Mouse (Mus musculus): ENCODE measurements at regions not wholly inside any gene's neighbourhood (a gene's known extent, or its start where the extent isn't known, plus 50 kb on each side); places are given as distances from the start of the nearest gene placed in this dataset.

GRCm38 (mm10) chr5:85954526-85954925 is 110.9 kb downstream of the Cenpc1 start:
- no peak for DNase-seq

- peak; percentile 28 to 54 for DNase-seq
These were observed 128.6 kb downstream of the Cenpc1 start for GRCm38 (mm10) chr5:85936667-85937314.

- no peak for DNase-seq
These were observed 147.1 kb downstream of the Cenpc1 start for GRCm38 (mm10) chr5:85918288-85918687.

- no peak for DNase-seq
These were observed 150.4 kb downstream of the Cenpc1 start for GRCm38 (mm10) chr5:85915000-85915399.

- peak; percentile 3 to 4 for DNase-seq
These were observed 168.9 kb downstream of the Cenpc1 start for GRCm38 (mm10) chr5:85896452-85896851.

- no peak for DNase-seq
These were observed 169.6 kb downstream of the Cenpc1 start for GRCm38 (mm10) chr5:85895814-85896213.

- no peak for DNase-seq
These were observed 195.1 kb downstream of the Cenpc1 start for GRCm38 (mm10) chr5:85870311-85870710.

- DNase-seq = no peak
These were observed 232.8 kb downstream of the Cenpc1 start for GRCm38 (mm10) chr5:85832556-85832955.

- no peak for DNase-seq
These were observed 269.7 kb downstream of the Cenpc1 start for GRCm38 (mm10) chr5:85795531-85796197.

GRCm38 (mm10) chr5:85793148-85793547 is 272.2 kb downstream of the Cenpc1 start:
- DNase-seq = no peak

- no peak for DNase-seq
These were observed 284.5 kb downstream of the Cenpc1 start for GRCm38 (mm10) chr5:85780730-85781454.

- no peak for DNase-seq
These were observed 285.4 kb downstream of the Cenpc1 start for GRCm38 (mm10) chr5:85780017-85780416.

- no peak for DNase-seq
These were observed 286.2 kb downstream of the Cenpc1 start for GRCm38 (mm10) chr5:85779205-85779604.

- DNase-seq = no peak
These were observed 292.7 kb downstream of the Cenpc1 start for GRCm38 (mm10) chr5:85772660-85773059.

- DNase-seq = no peak
These were observed 293.3 kb downstream of the Cenpc1 start for GRCm38 (mm10) chr5:85772086-85772485.

- no peak for DNase-seq
These were observed 298.2 kb downstream of the Cenpc1 start for GRCm38 (mm10) chr5:85767157-85767556.

GRCm38 (mm10) chr5:85756716-85757115 is 308.7 kb downstream of the Cenpc1 start:
- peak; percentile 6 to 17 for DNase-seq

- no peak for DNase-seq
These were observed 311.2 kb downstream of the Cenpc1 start for GRCm38 (mm10) chr5:85754227-85754626.

- no peak for DNase-seq
These were observed 312.3 kb downstream of the Cenpc1 start for GRCm38 (mm10) chr5:85753109-85753508.

GRCm38 (mm10) chr5:85751649-85752048 is 313.7 kb downstream of the Cenpc1 start:
- DNase-seq = no peak

GRCm38 (mm10) chr5:85750893-85751292 is 314.5 kb downstream of the Cenpc1 start:
- DNase-seq = no peak

- no peak for DNase-seq
These were observed 335.8 kb downstream of the Cenpc1 start for GRCm38 (mm10) chr5:85729613-85730012.

- no peak for DNase-seq
These were observed 358.0 kb downstream of the Cenpc1 start for GRCm38 (mm10) chr5:85707345-85707744.

GRCm38 (mm10) chr5:85706598-85706997 is 358.8 kb downstream of the Cenpc1 start:
- no peak for DNase-seq
